In genomic region chr12:70110375-70111116, GRCm38 (mm10) we compare ENCODE assay signal across 8 mouse cellular contexts. TPM values are rescaled to one million over a fixed set of nuclear protein-coding genes. Genes with fewer than 3 reads are reported as not detected.
A peak's percentile ranks its signal among the peaks of the same experiment; 100 is the strongest.
DNase-seq lines count a peak whose midpoint lies in the region; ATAC-seq and TF ChIP-seq lines count a peak whose summit lies in the region.

No protein-coding gene starts in this region.

- intact Hi-C loops in heart, postnatal 36 days (cut with DNase I) = no loop called here

- peak overlapping the region; percentile 71 for H3K4me3 ChIP-seq in heart, embryonic 12.5 days
- peak overlapping the region; percentile 90 for H3K4me3 ChIP-seq in E14TG2a.4 (replicated peaks; ENCODE audit: low read length)
- H3K4me3 ChIP-seq in forebrain, embryonic 10.5 days = peak overlapping the region; percentile 92
- peak overlapping the region; percentile 88 for H3K4me3 ChIP-seq in intestine, embryonic 16.5 days (ENCODE audit: low read length)
- H3K4me3 ChIP-seq in midbrain, postnatal 0 days (ENCODE audit: low read depth, low read length) = peak overlapping the region; percentile 90

- no peak for TF ChIP-seq CTCF in E14TG2a.4 (conservative IDR thresholded peaks at IDR 0.05; ENCODE audit: low read length)
- TF ChIP-seq CTCF in midbrain, postnatal 0 days (IDR thresholded peaks at IDR 0.05) = no peak

- H3K27me3 ChIP-seq in heart, embryonic 12.5 days (replicated peaks) = peaks cover 7% of the 10 kb centered on the region; the same call in 1 of the 2 replicates
- peaks cover 82% of the 10 kb centered on the region for H3K27me3 ChIP-seq in E14TG2a.4 (ENCODE audit: insufficient read depth, low read length)
- peaks cover 92% of the 10 kb centered on the region for H3K27me3 ChIP-seq in forebrain, embryonic 10.5 days (ENCODE audit: poor library complexity, severe bottlenecking)
- no peaks in the 10 kb centered on the region for H3K27me3 ChIP-seq in intestine, embryonic 16.5 days (replicated peaks; ENCODE audit: control insufficient read depth, insufficient read depth, low read length)
- H3K27me3 ChIP-seq in midbrain, postnatal 0 days (ENCODE audit: insufficient read depth, low read length) = 0 out of 2 replicates have a peak, but pooled peaks cover 2% of the 10 kb centered on the region

- DNase-seq in heart, postnatal 36 days = no peak
- no peak for DNase-seq in forebrain, embryonic 10.5 days (ENCODE audit: extremely low spot score, low spot score)
- DNase-seq in midbrain, postnatal 0 days (ENCODE audit: low spot score) = no peak
- DNase-seq in layer of hippocampus, adult 9-10 months (ENCODE audit: low spot score) = no peak

- H3K9me3 ChIP-seq in heart, embryonic 12.5 days (replicated peaks) = no peaks in the 10 kb centered on the region
- no peaks in the 10 kb centered on the region for H3K9me3 ChIP-seq in E14TG2a.4 (ENCODE audit: low read length)
- no peaks in the 10 kb centered on the region for H3K9me3 ChIP-seq in forebrain, embryonic 10.5 days
- H3K9me3 ChIP-seq in intestine, embryonic 16.5 days (ENCODE audit: control insufficient read depth, low read length) = no peaks in the 10 kb centered on the region
- H3K9me3 ChIP-seq in midbrain, postnatal 0 days (ENCODE audit: low read length) = no peaks in the 10 kb centered on the region

- WGBS in heart, embryonic 12.5 days = 10% methylated on average over 23 of the region's 23 CpGs
- 12% methylated on average over 23 of the region's 23 CpGs for WGBS in forebrain, embryonic 10.5 days
- WGBS in intestine, embryonic 16.5 days = 9% methylated on average over 23 of the region's 23 CpGs
- WGBS in midbrain, postnatal 0 days = 8% methylated on average over 23 of the region's 23 CpGs

- no peaks in the 10 kb centered on the region for H3K36me3 ChIP-seq in heart, embryonic 12.5 days
- no peaks in the 10 kb centered on the region for H3K36me3 ChIP-seq in E14TG2a.4 (ENCODE audit: insufficient read depth, low read length)
- H3K36me3 ChIP-seq in forebrain, embryonic 10.5 days (replicated peaks) = no peaks in the 10 kb centered on the region
- no peaks in the 10 kb centered on the region for H3K36me3 ChIP-seq in intestine, embryonic 16.5 days (ENCODE audit: control insufficient read depth, insufficient read depth, low read length)
- no peaks in the 10 kb centered on the region for H3K36me3 ChIP-seq in midbrain, postnatal 0 days (ENCODE audit: insufficient read depth, low read length)

- peak overlapping the region; percentile 83 for H3K9ac ChIP-seq in heart, embryonic 12.5 days
- peak overlapping the region; percentile 88 for H3K9ac ChIP-seq in intestine, embryonic 16.5 days (ENCODE audit: low read depth, low read length)
- H3K9ac ChIP-seq in midbrain, postnatal 0 days (replicated peaks; ENCODE audit: low read length, poor library complexity, severe bottlenecking) = peak overlapping the region; percentile 93

- peaks cover 28% of the 10 kb centered on the region for H3K4me1 ChIP-seq in heart, embryonic 12.5 days (replicated peaks)
- H3K4me1 ChIP-seq in E14TG2a.4 (replicated peaks; ENCODE audit: low read depth, low read length) = peaks cover 33% of the 10 kb centered on the region
- peaks cover 62% of the 10 kb centered on the region for H3K4me1 ChIP-seq in forebrain, embryonic 10.5 days
- H3K4me1 ChIP-seq in intestine, embryonic 16.5 days (ENCODE audit: control insufficient read depth, insufficient read depth, low read length) = peaks cover 19% of the 10 kb centered on the region
- peaks cover 2% of the 10 kb centered on the region; the same call in 1 of the 2 replicates for H3K4me1 ChIP-seq in midbrain, postnatal 0 days (ENCODE audit: insufficient read depth, low read length)

- H3K4me2 ChIP-seq in heart, embryonic 12.5 days = peak overlapping the region; percentile 99
- peak overlapping the region; percentile 99 for H3K4me2 ChIP-seq in intestine, embryonic 16.5 days (ENCODE audit: low read depth, low read length)
- H3K4me2 ChIP-seq in midbrain, postnatal 0 days (ENCODE audit: low read depth, low read length, poor library complexity, severe bottlenecking) = peak overlapping the region; percentile 79

- ATAC-seq in heart, embryonic 12.5 days (ENCODE audit: insufficient number of reproducible peaks, low FRiP score) = no peak
- ATAC-seq in intestine, embryonic 16.5 days = peak; percentile 4; the same call in 1 of the 2 replicates
- no peak; the same call in 1 of the 2 replicates for ATAC-seq in midbrain, postnatal 0 days (ENCODE audit: low FRiP score)
- ATAC-seq in cerebellum, adult (ENCODE audit: insufficient number of reproducible peaks, low FRiP score, low TSS enrichment) = no peak

- H3K27ac ChIP-seq in heart, embryonic 12.5 days (ENCODE audit: poor library complexity, severe bottlenecking) = no peak overlapping the region
- H3K27ac ChIP-seq in forebrain, embryonic 10.5 days = peak overlapping the region; percentile 94
- H3K27ac ChIP-seq in intestine, embryonic 16.5 days (ENCODE audit: low read length) = peak overlapping the region; percentile 86; the same call in 1 of the 2 replicates
- peak overlapping the region; percentile 86; the same call in 1 of the 2 replicates for H3K27ac ChIP-seq in midbrain, postnatal 0 days (ENCODE audit: low read depth, low read length)

RNA-seq across cellular contexts. Expression of gene Nin, which starts 3.0 kb away (rescaled TPM):
- polyA plus RNA-seq in heart, embryonic 12.5 days (2016; fragmentation: Nextera tagmentation; extraction: Ambion mirVana) = 10.4 and 11.4 TPM in 2 replicates
- 10 to 100 TPM; 16.6 to 19.7 TPM for total RNA-seq in heart, postnatal 36 days (2021)
- 8.9 and 9.7 TPM in 2 replicates for polyA plus RNA-seq in forebrain, embryonic 10.5 days (2016; fragmentation: Nextera tagmentation; extraction: Ambion mirVana)
- polyA plus RNA-seq in intestine, embryonic 16.5 days (2015; fragmentation: Nextera tagmentation; extraction: Ambion mirVana) = 5.7 and 5.8 TPM in 2 replicates
- 25.0 and 25.8 TPM in 2 replicates for total RNA-seq in midbrain, postnatal 0 days (2014; rRNA removed)
- polyA plus RNA-seq in midbrain, postnatal 0 days (2015; fragmentation: Nextera tagmentation; extraction: Ambion mirVana) = 4.9 and 7.9 TPM in 2 replicates

RNA-seq across cellular contexts. Expression of gene Abhd12b, which starts 43.4 kb away (rescaled TPM):
- not detected in 2 replicates for polyA plus RNA-seq in heart, embryonic 12.5 days (2016; fragmentation: Nextera tagmentation; extraction: Ambion mirVana)
- not detected for total RNA-seq in heart, postnatal 36 days (2021)
- polyA plus RNA-seq in forebrain, embryonic 10.5 days (2016; fragmentation: Nextera tagmentation; extraction: Ambion mirVana) = not detected in 2 replicates
- 0.23 and 0.28 TPM in 2 replicates for polyA plus RNA-seq in intestine, embryonic 16.5 days (2015; fragmentation: Nextera tagmentation; extraction: Ambion mirVana)
- not detected in 2 replicates for total RNA-seq in midbrain, postnatal 0 days (2014; rRNA removed)
- 0.15 and 0.19 TPM in 2 replicates for polyA plus RNA-seq in midbrain, postnatal 0 days (2015; fragmentation: Nextera tagmentation; extraction: Ambion mirVana)
